Mouse (Mus musculus): ENCODE data around the gene Kcnmb3. TPM values are rescaled to one million over a fixed set of nuclear protein-coding genes. Genes with fewer than 3 reads are reported as not detected.

Gene Kcnmb3
- polyA plus RNA-seq, 1 experiment from 2014 or later = 0.21 TPM

DNA sequence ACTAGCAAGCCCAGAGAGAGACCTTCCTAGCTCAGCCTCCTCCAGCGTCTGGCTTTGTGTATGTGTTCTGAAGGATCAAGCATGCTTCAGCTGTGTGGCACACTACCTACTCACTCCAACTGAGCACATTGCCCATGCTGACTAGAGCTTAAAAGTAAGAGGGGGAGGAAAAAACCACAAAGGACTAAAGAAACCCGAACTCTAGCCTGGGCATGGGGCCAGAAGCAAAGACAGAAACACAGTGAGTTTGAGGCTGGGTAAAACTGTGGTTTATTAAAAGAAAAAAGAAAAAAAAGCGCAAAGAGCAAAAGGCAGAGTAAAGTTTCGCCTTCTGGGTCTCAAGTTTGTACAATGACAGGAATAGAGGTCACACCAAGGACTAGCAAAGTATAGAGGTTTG, 5.5 kb downstream of the Kcnmb3 start:
- no peaks in the 10 kb centered on the region for H3K27me3 ChIP-seq (ENCODE audit: control insufficient read depth, insufficient read depth, low read length)
- no peak for DNase-seq (ENCODE audit: low spot score)
- WGBS = 80% methylated on average over 4 of the region's 4 CpGs
- ATAC-seq (replicated peaks; ENCODE audit: low FRiP score) = no peak
- H3K9ac ChIP-seq (ENCODE audit: low read length) = no peak overlapping the region
- no peaks in the 10 kb centered on the region for H3K36me3 ChIP-seq (ENCODE audit: control insufficient read depth, insufficient read depth, low read length)
- H3K9me3 ChIP-seq (ENCODE audit: control insufficient read depth, low read length) = no peaks in the 10 kb centered on the region
- no peaks in the 10 kb centered on the region for H3K4me1 ChIP-seq (replicated peaks; ENCODE audit: control insufficient read depth, insufficient read depth, low read length)
- no peak overlapping the region for H3K4me3 ChIP-seq (ENCODE audit: low read depth, low read length)
- no peak overlapping the region for H3K4me2 ChIP-seq (ENCODE audit: low read depth, low read length, severe bottlenecking)
- no peak overlapping the region for H3K27ac ChIP-seq (ENCODE audit: low read depth, low read length)

DNA sequence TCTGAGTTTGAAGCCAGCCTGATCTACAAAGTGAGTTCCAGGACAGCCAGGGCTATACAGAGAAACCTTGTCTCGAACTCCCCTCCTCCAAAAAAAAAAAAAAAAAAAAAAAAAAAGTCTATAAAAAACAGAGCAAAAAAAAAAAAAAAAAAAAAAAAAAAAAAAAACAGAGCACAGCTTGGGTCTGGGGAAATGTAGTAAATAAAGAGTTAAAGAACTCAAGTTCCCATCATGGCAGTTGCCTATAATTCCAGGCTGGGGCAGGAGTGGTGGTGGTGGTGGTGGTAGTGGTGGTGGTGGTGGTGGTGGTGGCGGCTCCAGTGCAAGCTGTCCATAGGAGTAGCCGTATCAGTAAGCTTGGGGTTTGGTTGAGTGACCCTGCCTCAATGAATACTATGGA, 9.0 kb downstream of the Kcnmb3 start:
- ATAC-seq (replicated peaks; ENCODE audit: low FRiP score) (no peak), DNase-seq (ENCODE audit: low spot score) (no peak)
- 87% methylated on average over 3 of the region's 3 CpGs for WGBS
- H3K9me3 ChIP-seq (ENCODE audit: control insufficient read depth, low read length) = no peaks in the 10 kb centered on the region
- no peaks in the 10 kb centered on the region for H3K27me3 ChIP-seq (ENCODE audit: control insufficient read depth, insufficient read depth, low read length)
- no peaks in the 10 kb centered on the region for H3K36me3 ChIP-seq (ENCODE audit: control insufficient read depth, insufficient read depth, low read length)
- H3K4me2 ChIP-seq (ENCODE audit: low read depth, low read length, severe bottlenecking) = no peak overlapping the region
- H3K4me3 ChIP-seq (ENCODE audit: low read depth, low read length) = no peak overlapping the region
- H3K9ac ChIP-seq (ENCODE audit: low read length) = no peak overlapping the region
- H3K27ac ChIP-seq (ENCODE audit: low read depth, low read length) = no peak overlapping the region
- H3K4me1 ChIP-seq (replicated peaks; ENCODE audit: control insufficient read depth, insufficient read depth, low read length) = no peaks in the 10 kb centered on the region

DNA sequence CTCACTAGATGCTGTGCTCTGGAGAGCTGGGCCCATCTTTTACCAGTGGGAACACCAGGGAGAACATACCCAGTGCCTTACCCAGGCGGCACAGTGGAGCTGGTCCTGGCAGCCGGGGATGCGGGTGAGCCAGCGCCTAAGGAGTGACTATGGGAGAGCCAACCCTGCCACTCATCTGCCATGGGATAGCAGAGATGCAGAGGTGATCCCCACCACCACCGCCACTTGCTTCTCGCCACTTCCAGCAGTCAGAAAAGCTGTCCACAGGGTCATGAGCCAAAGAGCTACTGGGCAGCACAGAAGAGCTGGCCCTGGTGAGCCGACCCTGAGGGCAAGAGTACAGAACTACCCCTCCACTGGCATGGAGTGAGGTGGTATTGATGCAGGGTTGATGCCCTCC, 12.1 kb downstream of the Kcnmb3 start:
- 90% methylated on average over 7 of the region's 7 CpGs for WGBS
- H3K27me3 ChIP-seq (ENCODE audit: control insufficient read depth, insufficient read depth, low read length) = no peaks in the 10 kb centered on the region
- H3K4me3 ChIP-seq (ENCODE audit: low read depth, low read length) = no peak overlapping the region
- no peak overlapping the region for H3K4me2 ChIP-seq (ENCODE audit: low read depth, low read length, severe bottlenecking)
- no peaks in the 10 kb centered on the region for H3K36me3 ChIP-seq (ENCODE audit: control insufficient read depth, insufficient read depth, low read length)
- H3K9ac ChIP-seq (ENCODE audit: low read length) = no peak overlapping the region
- H3K27ac ChIP-seq (ENCODE audit: low read depth, low read length) = no peak overlapping the region
- H3K9me3 ChIP-seq (ENCODE audit: control insufficient read depth, low read length) = no peaks in the 10 kb centered on the region
- no peaks in the 10 kb centered on the region for H3K4me1 ChIP-seq (replicated peaks; ENCODE audit: control insufficient read depth, insufficient read depth, low read length)
- DNase-seq (ENCODE audit: low spot score) (no peak), ATAC-seq (replicated peaks; ENCODE audit: low FRiP score) (no peak)

DNA sequence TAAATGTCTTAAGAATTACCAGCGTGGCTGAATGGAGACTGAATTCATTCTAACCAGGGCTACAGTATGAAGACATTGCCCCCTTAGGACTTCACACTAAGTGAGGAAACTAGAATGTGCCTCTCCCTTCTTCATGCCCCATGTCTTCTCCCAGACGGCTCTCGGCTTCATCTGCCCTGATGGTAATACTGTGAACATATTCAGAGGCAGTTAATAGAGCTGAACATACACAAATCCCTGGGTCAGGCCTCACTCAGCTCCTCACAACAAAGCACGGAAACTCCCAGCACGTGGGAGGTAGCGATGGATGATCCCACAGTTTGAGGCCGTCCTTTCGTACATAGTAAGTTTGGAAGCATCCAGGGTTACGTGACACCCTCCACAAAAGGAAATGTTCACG, 18.8 kb downstream of the Kcnmb3 start:
- no peak for ATAC-seq (replicated peaks; ENCODE audit: low FRiP score)

DNA sequence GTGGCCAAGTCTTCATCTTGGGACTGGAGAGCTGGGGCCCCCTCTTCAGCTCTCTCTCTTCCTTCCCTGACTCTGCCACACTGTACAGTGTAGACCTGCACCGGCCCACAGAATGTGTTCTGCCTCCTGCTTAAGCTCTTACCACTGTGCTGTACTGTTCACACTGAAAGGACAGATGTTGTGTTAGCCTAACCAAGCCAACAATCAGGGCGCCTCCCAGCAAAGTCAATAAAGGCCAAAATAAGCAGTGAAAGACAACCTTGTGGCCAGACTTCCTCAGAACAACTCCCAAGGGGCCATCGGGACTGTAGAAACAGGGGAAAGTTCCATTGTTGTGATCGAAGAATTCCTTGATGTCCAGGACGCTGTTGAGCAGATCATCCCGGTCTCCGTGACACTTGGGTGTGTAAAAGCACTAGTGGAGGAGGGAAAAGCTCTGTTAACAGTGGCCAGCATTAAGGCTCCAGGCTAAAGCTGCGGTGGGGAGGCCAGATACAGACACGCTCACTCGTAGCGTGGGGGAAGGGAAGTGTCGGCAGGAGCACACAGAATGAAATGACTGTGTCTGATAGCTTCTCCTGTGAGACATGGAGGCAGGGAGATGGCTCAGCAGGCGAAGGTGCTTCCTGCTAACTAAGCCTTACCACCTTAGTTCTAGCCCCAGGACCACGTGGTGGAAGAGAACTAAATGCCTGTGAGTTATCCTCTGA, 19.7 kb downstream of the Kcnmb3 start:
- no peaks in the 10 kb centered on the region for H3K36me3 ChIP-seq (ENCODE audit: control insufficient read depth, insufficient read depth, low read length)
- no peak overlapping the region for H3K27ac ChIP-seq (ENCODE audit: low read depth, low read length)
- DNase-seq (ENCODE audit: low spot score) (no peak), ATAC-seq (replicated peaks; ENCODE audit: low FRiP score) (no peak)
- H3K4me3 ChIP-seq (ENCODE audit: low read depth, low read length) = no peak overlapping the region
- WGBS = 85% methylated on average over 14 of the region's 14 CpGs
- H3K9ac ChIP-seq (ENCODE audit: low read length) = no peak overlapping the region
- no peaks in the 10 kb centered on the region for H3K27me3 ChIP-seq (ENCODE audit: control insufficient read depth, insufficient read depth, low read length)
- no peak overlapping the region for H3K4me2 ChIP-seq (ENCODE audit: low read depth, low read length, severe bottlenecking)
- no peaks in the 10 kb centered on the region for H3K4me1 ChIP-seq (replicated peaks; ENCODE audit: control insufficient read depth, insufficient read depth, low read length)
- no peaks in the 10 kb centered on the region for H3K9me3 ChIP-seq (ENCODE audit: control insufficient read depth, low read length)

More for the DNA sequence above, 18.8 kb downstream of the Kcnmb3 start:
- H3K4me2 ChIP-seq (ENCODE audit: low read depth, low read length, severe bottlenecking) = no peak overlapping the region
- no peaks in the 10 kb centered on the region for H3K9me3 ChIP-seq (ENCODE audit: control insufficient read depth, low read length)
- H3K27me3 ChIP-seq (ENCODE audit: control insufficient read depth, insufficient read depth, low read length) = no peaks in the 10 kb centered on the region
- WGBS = 90% methylated on average over 10 of the region's 10 CpGs
- no peak overlapping the region for H3K27ac ChIP-seq (ENCODE audit: low read depth, low read length)
- no peak for DNase-seq (ENCODE audit: low spot score)
- no peak overlapping the region for H3K4me3 ChIP-seq (ENCODE audit: low read depth, low read length)
- H3K36me3 ChIP-seq (ENCODE audit: control insufficient read depth, insufficient read depth, low read length) = no peaks in the 10 kb centered on the region
- no peak overlapping the region for H3K9ac ChIP-seq (ENCODE audit: low read length)
- no peaks in the 10 kb centered on the region for H3K4me1 ChIP-seq (replicated peaks; ENCODE audit: control insufficient read depth, insufficient read depth, low read length)

DNA sequence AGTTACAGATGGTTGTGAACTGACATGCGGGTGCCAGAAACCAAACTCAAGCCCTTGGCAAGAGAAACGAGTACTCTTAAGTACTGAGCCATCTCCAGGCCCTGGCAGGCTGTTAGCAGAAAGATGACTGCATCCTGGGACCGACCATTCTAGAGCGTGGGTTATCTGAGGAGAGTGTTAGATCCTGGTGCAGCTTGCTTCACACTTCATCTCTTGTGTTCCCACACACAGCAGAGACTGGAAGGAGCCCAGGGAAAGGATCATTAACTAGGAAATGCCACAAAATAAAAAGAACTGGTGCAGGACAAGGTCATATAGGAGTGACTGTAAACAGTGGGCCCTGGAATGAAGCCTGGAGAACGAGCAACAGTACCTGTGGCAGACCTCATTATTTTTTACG, 20.9 kb downstream of the Kcnmb3 start:
- WGBS = 89% methylated on average over 6 of the region's 6 CpGs
- Histone ChIP-seq H3K27me3 (ENCODE audit: control insufficient read depth, insufficient read depth, low read length) (no peaks in the 10 kb centered on the region), H3K4me3 (ENCODE audit: low read depth, low read length) (no peak overlapping the region), H3K36me3 (ENCODE audit: control insufficient read depth, insufficient read depth, low read length) (no peaks in the 10 kb centered on the region), H3K9ac (ENCODE audit: low read length) (no peak overlapping the region), H3K4me1 (replicated peaks; ENCODE audit: control insufficient read depth, insufficient read depth, low read length) (no peaks in the 10 kb centered on the region), H3K27ac (ENCODE audit: low read depth, low read length) (no peak overlapping the region), H3K4me2 (ENCODE audit: low read depth, low read length, severe bottlenecking) (no peak overlapping the region), H3K9me3 (ENCODE audit: control insufficient read depth, low read length) (no peaks in the 10 kb centered on the region)
- no peak for DNase-seq (ENCODE audit: low spot score)
- no peak for ATAC-seq (replicated peaks; ENCODE audit: low FRiP score)

DNA sequence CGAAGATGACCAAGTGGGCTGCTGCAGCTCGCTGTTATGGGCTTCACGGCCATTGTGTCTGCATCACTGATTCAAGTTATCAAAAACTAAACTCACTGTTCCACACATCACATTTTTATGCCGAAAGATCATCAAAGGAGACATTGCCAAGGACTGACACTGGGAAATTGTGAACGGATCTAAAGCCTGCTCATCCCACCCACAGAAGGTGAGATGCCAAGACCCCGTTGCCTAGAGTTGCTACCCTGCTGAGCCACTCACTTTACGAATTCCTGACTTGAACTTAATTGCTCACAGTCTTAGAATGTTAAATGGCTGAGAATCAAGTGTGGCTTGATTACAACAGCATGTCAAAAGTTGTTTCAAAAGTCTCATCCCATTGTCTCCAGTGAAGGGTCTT, 21.6 kb downstream of the Kcnmb3 start:
- H3K27ac ChIP-seq (ENCODE audit: low read depth, low read length) = no peak overlapping the region
- ATAC-seq (replicated peaks; ENCODE audit: low FRiP score) = no peak

DNA sequence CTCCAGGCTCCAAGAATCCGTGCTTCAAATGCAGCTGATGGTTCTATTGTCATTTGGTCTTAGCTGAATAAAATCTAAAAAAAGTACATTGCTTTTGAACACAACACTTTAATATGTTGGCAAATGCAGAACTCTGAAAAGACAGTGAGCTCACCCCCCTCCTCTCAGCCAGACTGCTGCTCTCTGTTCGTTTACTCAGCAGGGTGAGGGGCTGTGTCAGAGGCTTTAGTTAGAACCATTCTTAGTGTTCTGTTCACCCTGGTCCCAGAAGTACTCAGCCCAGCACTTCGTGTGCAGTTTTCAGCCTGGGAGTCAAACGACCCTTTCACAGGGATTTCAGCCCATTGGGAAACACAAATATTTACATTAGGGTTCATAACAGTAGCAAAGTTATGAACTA, 23.6 kb downstream of the Kcnmb3 start:
- H3K4me3 ChIP-seq (ENCODE audit: low read depth, low read length) = no peak overlapping the region
- H3K27ac ChIP-seq (ENCODE audit: low read depth, low read length) = no peak overlapping the region
- no peaks in the 10 kb centered on the region; the same call in 1 of the 2 replicates for H3K36me3 ChIP-seq (ENCODE audit: control insufficient read depth, insufficient read depth, low read length)
- no peak for DNase-seq (ENCODE audit: low spot score)
- H3K4me2 ChIP-seq (ENCODE audit: low read depth, low read length, severe bottlenecking) = no peak overlapping the region
- WGBS = 73% methylated on average over 4 of the region's 4 CpGs
- no peaks in the 10 kb centered on the region for H3K4me1 ChIP-seq (replicated peaks; ENCODE audit: control insufficient read depth, insufficient read depth, low read length)
- no peaks in the 10 kb centered on the region for H3K27me3 ChIP-seq (ENCODE audit: control insufficient read depth, insufficient read depth, low read length)
- no peak for ATAC-seq (replicated peaks; ENCODE audit: low FRiP score)
- no peaks in the 10 kb centered on the region for H3K9me3 ChIP-seq (ENCODE audit: control insufficient read depth, low read length)
- no peak overlapping the region for H3K9ac ChIP-seq (ENCODE audit: low read length)

More for the DNA sequence above, 21.6 kb downstream of the Kcnmb3 start:
- Histone ChIP-seq H3K4me2 (ENCODE audit: low read depth, low read length, severe bottlenecking) (no peak overlapping the region), H3K4me1 (replicated peaks; ENCODE audit: control insufficient read depth, insufficient read depth, low read length) (no peaks in the 10 kb centered on the region), H3K4me3 (ENCODE audit: low read depth, low read length) (no peak overlapping the region), H3K9ac (ENCODE audit: low read length) (no peak overlapping the region), H3K27me3 (ENCODE audit: control insufficient read depth, insufficient read depth, low read length) (no peaks in the 10 kb centered on the region), H3K36me3 (ENCODE audit: control insufficient read depth, insufficient read depth, low read length) (no peaks in the 10 kb centered on the region), H3K9me3 (ENCODE audit: control insufficient read depth, low read length) (no peaks in the 10 kb centered on the region)
- WGBS = 77% methylated on average over 7 of the region's 7 CpGs
- no peak for DNase-seq (ENCODE audit: low spot score)

DNA sequence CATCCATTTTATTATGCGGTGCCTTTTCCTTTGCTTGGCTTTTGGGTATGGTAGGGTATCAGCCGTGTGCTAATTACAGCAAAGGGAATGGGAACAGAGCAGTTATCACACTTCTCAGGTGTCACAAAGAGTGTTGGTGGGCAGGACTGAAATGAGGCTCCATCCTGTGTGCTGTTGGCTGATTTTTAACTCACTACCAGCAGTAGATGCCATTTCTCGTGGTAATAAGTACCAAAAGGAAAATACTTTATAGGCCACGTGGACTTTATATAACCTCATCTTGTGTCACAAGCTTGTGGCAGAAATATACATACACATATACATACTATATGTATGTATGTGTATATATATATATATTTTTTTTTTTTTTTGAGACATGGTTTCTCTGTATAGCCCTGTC, 24.7 kb downstream of the Kcnmb3 start:
- no peak overlapping the region for H3K4me2 ChIP-seq (ENCODE audit: low read depth, low read length, severe bottlenecking)
- DNase-seq (ENCODE audit: low spot score) = no peak
- H3K9ac ChIP-seq (ENCODE audit: low read length) = no peak overlapping the region
- no peaks in the 10 kb centered on the region for H3K9me3 ChIP-seq (ENCODE audit: control insufficient read depth, low read length)
- H3K4me1 ChIP-seq (replicated peaks; ENCODE audit: control insufficient read depth, insufficient read depth, low read length) = no peaks in the 10 kb centered on the region
- no peak for ATAC-seq (replicated peaks; ENCODE audit: low FRiP score)
- peaks cover 2% of the 10 kb centered on the region; the same call in 1 of the 2 replicates for H3K36me3 ChIP-seq (ENCODE audit: control insufficient read depth, insufficient read depth, low read length)
- 88% methylated on average over 4 of the region's 4 CpGs for WGBS
- no peak overlapping the region for H3K4me3 ChIP-seq (ENCODE audit: low read depth, low read length)
- H3K27me3 ChIP-seq (ENCODE audit: control insufficient read depth, insufficient read depth, low read length) = no peaks in the 10 kb centered on the region
- no peak overlapping the region for H3K27ac ChIP-seq (ENCODE audit: low read depth, low read length)
